Mouse (Mus musculus) thymus, postnatal 25 days (tissue): Measurements from ENCODE around the gene Plxnc1.

Experiments used
- DNase-seq: peaks from one replicate; pipeline ENCODE4 v3.0.0; 2022

Gene Plxnc1

GRCm38 (mm10) chr10:94944691-94945205 lies at the start of gene Plxnc1:
Gene Plxnc1 (minus strand): TSS chr10:94944835.
- DNase-seq: peak; percentile 75

- DNase-seq: peak; percentile 75
Observed at GRCm38 (mm10) chr10:94992127-94992526, 47.5 kb upstream of the Plxnc1 start.

- DNase-seq: peak; percentile 77
Observed at GRCm38 (mm10) chr10:94991564-94992097, 47.0 kb upstream of the Plxnc1 start.

GRCm38 (mm10) chr10:94990768-94991563 lies 46.3 kb upstream of the Plxnc1 start:
- DNase-seq: no peak

GRCm38 (mm10) chr10:94989321-94989720 lies 44.7 kb upstream of the Plxnc1 start:
- no peak for DNase-seq

- DNase-seq: no peak
Observed at GRCm38 (mm10) chr10:94985103-94985502, 40.5 kb upstream of the Plxnc1 start.

GRCm38 (mm10) chr10:94982528-94982927 lies 37.9 kb upstream of the Plxnc1 start:
- no peak for DNase-seq

GRCm38 (mm10) chr10:94981466-94982138 lies 37.0 kb upstream of the Plxnc1 start:
- DNase-seq: no peak

GRCm38 (mm10) chr10:94978265-94978822 lies 33.7 kb upstream of the Plxnc1 start:
- no peak for DNase-seq

GRCm38 (mm10) chr10:94976329-94976728 lies 31.7 kb upstream of the Plxnc1 start:
- peak; percentile 43 for DNase-seq

GRCm38 (mm10) chr10:94975099-94975496 lies 30.5 kb upstream of the Plxnc1 start:
- no peak for DNase-seq

- no peak for DNase-seq
Observed at GRCm38 (mm10) chr10:94974345-94975098, 29.9 kb upstream of the Plxnc1 start.

GRCm38 (mm10) chr10:94971625-94972161 lies 27.1 kb upstream of the Plxnc1 start:
- no peak for DNase-seq

GRCm38 (mm10) chr10:94970221-94970620 lies 25.6 kb upstream of the Plxnc1 start:
- DNase-seq: no peak

GRCm38 (mm10) chr10:94967468-94967867 lies 22.8 kb upstream of the Plxnc1 start:
- no peak for DNase-seq

- DNase-seq: no peak
Observed at GRCm38 (mm10) chr10:94966789-94967188, 22.2 kb upstream of the Plxnc1 start.

GRCm38 (mm10) chr10:94965093-94965492 lies 20.5 kb upstream of the Plxnc1 start:
- peak; percentile 40 for DNase-seq

- no peak for DNase-seq
Observed at GRCm38 (mm10) chr10:94962005-94962404, 17.4 kb upstream of the Plxnc1 start.

- DNase-seq: no peak
Observed at GRCm38 (mm10) chr10:94961283-94961682, 16.6 kb upstream of the Plxnc1 start.

- peak; percentile 63 for DNase-seq
Observed at GRCm38 (mm10) chr10:94958311-94958710, 13.7 kb upstream of the Plxnc1 start.

- no peak for DNase-seq
Observed at GRCm38 (mm10) chr10:94957705-94958104, 13.1 kb upstream of the Plxnc1 start.
